Mouse (Mus musculus) liver, embryonic 15.5 days (tissue): Measurements from ENCODE around the gene Ptpn14. TPM values are rescaled to one million over a fixed set of nuclear protein-coding genes. Genes with fewer than 3 reads are reported as not detected.

ENCODE experiments used
- ATAC-seq: fragments of 200-750 bp; cut with Nextera tagmentation; 2 replicates; pipeline ENCODE4 v1.8.0; 2017; ENCODE audit warnings: moderate number of reproducible peaks, mild to moderate bottlenecking, moderate library complexity; ENCODE audit not compliant: insufficient read depth
- H3K27ac ChIP-seq: fragments of 300-500 bp; sonication (generic); replicated peaks from 2 replicates; pipeline ENCODE4 v1.5.1; 2015; ENCODE audit warnings: mild to moderate bottlenecking, inconsistent platforms
- H3K27me3 ChIP-seq: fragments of 300-500 bp; sonication (generic); 2 replicates; pipeline ENCODE4 v1.6.1; 2015; ENCODE audit warnings: mild to moderate bottlenecking, inconsistent platforms
- H3K36me3 ChIP-seq: fragments of 300-500 bp; sonication (generic); replicated peaks from 2 replicates; pipeline ENCODE4 v1.6.1; 2015; ENCODE audit warnings: moderate library complexity, mild to moderate bottlenecking, inconsistent platforms
- H3K4me1 ChIP-seq: fragments of 300-500 bp; sonication (generic); replicated peaks from 2 replicates; pipeline ENCODE4 v1.6.1; 2015; ENCODE audit warnings: inconsistent platforms
- H3K4me2 ChIP-seq: fragments of 300-500 bp; sonication (generic); 2 replicates; pipeline ENCODE4 v1.6.1; 2015; ENCODE audit warnings: moderate library complexity, mild to moderate bottlenecking, inconsistent platforms
- H3K4me3 ChIP-seq: fragments of 300-500 bp; sonication (generic); replicated peaks from 2 replicates; pipeline ENCODE4 v1.5.1; 2015; ENCODE audit warnings: mild to moderate bottlenecking, inconsistent platforms
- H3K9ac ChIP-seq: fragments of 300-500 bp; sonication (generic); 2 replicates; pipeline ENCODE4 v1.6.1; 2015; ENCODE audit warnings: moderate library complexity, mild to moderate bottlenecking, inconsistent platforms
- H3K9me3 ChIP-seq: fragments of 300-500 bp; sonication (generic); replicated peaks from 2 replicates; pipeline ENCODE4 v1.6.1; 2016; ENCODE audit warnings: inconsistent platforms
- WGBS: fragments of 180-500 bp; shearing (Covaris S2); methylation state at CpG from one replicate; pipeline ENCODE4 v1.1.7; 2015; ENCODE audit warnings: mixed read lengths; ENCODE audit not compliant: insufficient replicate concordance; 5-methylcytosine and 5-hydroxymethylcytosine counted together
- polyA plus RNA-seq: library from polyadenylated mRNA; unstranded; fragments of >200 nt; fragmentation: Nextera tagmentation; extraction: Ambion mirVana; gene quantifications from 2 replicates; pipeline ENCODE4 v1.2.1, GENCODE M21; 2015

Ptpn14 gene
- polyA plus RNA-seq, 1 experiment from 2014 or later: 0.40 TPM

GRCm38 (mm10) chr1:189852051-189852450 lies 124.0 kb downstream of the Ptpn14 start:
- Histone ChIP-seq H3K27me3 (no peaks in the 10 kb centered on the region), H3K9ac (no peak overlapping the region), H3K4me1 (peaks cover 16% of the 10 kb centered on the region), H3K4me3 (no peak overlapping the region), H3K4me2 (no peak overlapping the region), H3K27ac (no peak overlapping the region), H3K36me3 (no peaks in the 10 kb centered on the region), H3K9me3 (no peaks in the 10 kb centered on the region)
- WGBS: 70% methylated on average over 5 of the region's 5 CpGs
- no peak for ATAC-seq

GRCm38 (mm10) chr1:189852456-189852855 lies 124.4 kb downstream of the Ptpn14 start:
- Histone ChIP-seq H3K27me3 (no peaks in the 10 kb centered on the region), H3K4me2 (no peak overlapping the region), H3K9me3 (no peaks in the 10 kb centered on the region), H3K36me3 (no peaks in the 10 kb centered on the region), H3K27ac (no peak overlapping the region), H3K4me1 (peaks cover 16% of the 10 kb centered on the region), H3K9ac (no peak overlapping the region), H3K4me3 (no peak overlapping the region)
- 74% methylated on average over 7 of the region's 7 CpGs for WGBS
- no peak for ATAC-seq

- no peak for ATAC-seq
- Histone ChIP-seq H3K27ac (no peak overlapping the region), H3K9ac (no peak overlapping the region), H3K4me2 (no peak overlapping the region), H3K4me1 (peaks cover 16% of the 10 kb centered on the region), H3K27me3 (no peaks in the 10 kb centered on the region), H3K36me3 (no peaks in the 10 kb centered on the region), H3K9me3 (no peaks in the 10 kb centered on the region), H3K4me3 (no peak overlapping the region)
- 73% methylated on average over 13 of the region's 13 CpGs for WGBS
Measured at GRCm38 (mm10) chr1:189854646-189855045, 126.6 kb downstream of the Ptpn14 start.

DNA sequence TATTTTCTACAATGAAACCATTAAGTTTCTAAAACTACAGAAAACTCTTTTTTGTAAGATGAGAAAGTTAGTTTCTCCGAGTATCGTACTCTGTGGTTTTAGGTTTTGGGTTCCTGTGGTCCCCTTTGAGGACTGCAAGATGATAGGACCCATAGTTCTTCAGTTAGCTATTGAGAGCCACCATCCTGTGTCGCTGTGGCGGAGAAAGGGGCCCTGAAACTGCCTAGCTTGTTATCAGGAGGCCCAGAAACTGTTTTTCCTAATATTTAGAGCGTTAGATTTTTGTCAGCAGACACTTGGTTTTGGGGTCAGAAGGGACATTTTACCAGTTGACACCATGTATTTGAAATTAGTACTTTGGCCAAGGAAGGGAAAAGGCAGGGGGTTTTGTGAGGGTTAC lies 127.7 kb downstream of the Ptpn14 start:
- WGBS: 18% methylated on average over 5 of the region's 5 CpGs
- no peaks in the 10 kb centered on the region for H3K9me3 ChIP-seq
- H3K27ac ChIP-seq: 0 out of 2 replicates have a peak overlapping the region, but pooled peaks have one; percentile 26
- no peak overlapping the region for H3K4me3 ChIP-seq
- H3K9ac ChIP-seq: no peak overlapping the region
- no peak overlapping the region for H3K4me2 ChIP-seq
- no peaks in the 10 kb centered on the region for H3K36me3 ChIP-seq
- ATAC-seq: peak; percentile 51; the same call in 1 of the 2 replicates
- H3K4me1 ChIP-seq: peaks cover 20% of the 10 kb centered on the region
- no peaks in the 10 kb centered on the region for H3K27me3 ChIP-seq

GRCm38 (mm10) chr1:189858377-189858776 lies 130.3 kb downstream of the Ptpn14 start:
- H3K9ac ChIP-seq: no peak overlapping the region
- no peaks in the 10 kb centered on the region for H3K27me3 ChIP-seq
- no peak overlapping the region for H3K4me2 ChIP-seq
- H3K27ac ChIP-seq: no peak overlapping the region
- ATAC-seq: no peak
- no peaks in the 10 kb centered on the region for H3K36me3 ChIP-seq
- no peak overlapping the region for H3K4me3 ChIP-seq
- no peaks in the 10 kb centered on the region for H3K9me3 ChIP-seq
- WGBS: 85% methylated on average over 6 of the region's 6 CpGs
- peaks cover 27% of the 10 kb centered on the region for H3K4me1 ChIP-seq

GRCm38 (mm10) chr1:189860112-189860941 lies 132.3 kb downstream of the Ptpn14 start:
- peaks cover 20% of the 10 kb centered on the region for H3K4me1 ChIP-seq
- H3K9me3 ChIP-seq: no peaks in the 10 kb centered on the region
- no peaks in the 10 kb centered on the region for H3K36me3 ChIP-seq
- H3K9ac ChIP-seq: no peak overlapping the region
- H3K4me2 ChIP-seq: no peak overlapping the region
- H3K4me3 ChIP-seq: no peak overlapping the region
- WGBS: 70% methylated on average over 17 of the region's 17 CpGs
- 0 out of 2 replicates have a peak overlapping the region, but pooled peaks have one; percentile 6 for H3K27ac ChIP-seq
- no peaks in the 10 kb centered on the region for H3K27me3 ChIP-seq
- peak; percentile 22; the same call in 1 of the 2 replicates for ATAC-seq

- H3K36me3 ChIP-seq: no peaks in the 10 kb centered on the region
- no peak for ATAC-seq
- no peak overlapping the region for H3K9ac ChIP-seq
- H3K4me1 ChIP-seq: peaks cover 23% of the 10 kb centered on the region
- H3K27ac ChIP-seq: no peak overlapping the region
- H3K4me2 ChIP-seq: no peak overlapping the region
- H3K27me3 ChIP-seq: no peaks in the 10 kb centered on the region
- no peak overlapping the region for H3K4me3 ChIP-seq
- WGBS: 47% methylated on average over 12 of the region's 12 CpGs
- no peaks in the 10 kb centered on the region for H3K9me3 ChIP-seq
Measured at GRCm38 (mm10) chr1:189860942-189861315, 132.9 kb downstream of the Ptpn14 start.

- H3K4me2 ChIP-seq: no peak overlapping the region
- no peak overlapping the region for H3K4me3 ChIP-seq
- no peaks in the 10 kb centered on the region for H3K27me3 ChIP-seq
- no peaks in the 10 kb centered on the region for H3K9me3 ChIP-seq
- no peak overlapping the region for H3K27ac ChIP-seq
- no peak for ATAC-seq
- 79% methylated on average over 3 of the region's 3 CpGs for WGBS
- peaks cover 45% of the 10 kb centered on the region for H3K4me1 ChIP-seq
- no peaks in the 10 kb centered on the region for H3K36me3 ChIP-seq
- H3K9ac ChIP-seq: no peak overlapping the region
Measured at GRCm38 (mm10) chr1:189863727-189864126, 135.7 kb downstream of the Ptpn14 start.

GRCm38 (mm10) chr1:189864301-189864700 lies 136.2 kb downstream of the Ptpn14 start:
- Histone ChIP-seq H3K9ac (no peak overlapping the region), H3K9me3 (no peaks in the 10 kb centered on the region), H3K4me1 (peaks cover 48% of the 10 kb centered on the region), H3K27ac (no peak overlapping the region), H3K4me3 (no peak overlapping the region), H3K4me2 (no peak overlapping the region), H3K36me3 (no peaks in the 10 kb centered on the region), H3K27me3 (no peaks in the 10 kb centered on the region)
- WGBS: 61% methylated on average over 9 of the region's 9 CpGs
- no peak for ATAC-seq

DNA sequence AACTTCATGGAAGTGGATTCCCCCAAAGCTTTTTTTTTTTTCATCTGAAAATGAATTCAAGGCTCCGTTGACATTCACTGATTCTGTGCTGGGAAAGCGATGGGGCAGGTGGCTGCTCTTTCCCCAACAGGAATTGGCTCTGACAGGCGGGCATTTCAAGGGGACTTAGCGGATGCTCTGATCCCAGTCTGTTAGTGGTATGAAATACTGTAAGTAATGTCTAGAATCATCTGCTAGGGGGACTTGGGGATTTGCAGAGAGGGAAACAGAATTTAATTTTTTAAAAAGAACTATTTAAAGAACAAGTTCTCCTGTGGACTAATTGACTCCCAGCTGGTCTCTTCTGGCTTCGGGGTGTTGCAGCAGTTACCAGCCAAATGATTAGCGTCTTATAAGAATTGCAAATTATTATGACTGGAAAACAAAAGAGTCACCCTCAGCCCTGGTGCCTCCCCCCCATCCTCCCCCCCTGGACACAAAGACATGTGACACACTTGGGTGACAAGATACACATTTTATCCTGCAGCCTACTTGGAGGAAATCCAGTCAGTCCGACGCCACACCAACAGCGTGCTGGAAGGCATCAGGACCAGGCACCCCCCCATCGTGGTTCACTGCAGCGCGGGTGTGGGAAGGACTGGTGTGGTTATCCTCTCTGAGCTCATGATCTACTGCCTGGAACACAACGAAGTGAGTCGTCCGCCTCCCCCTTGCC lies 136.9 kb downstream of the Ptpn14 start:
- 63% methylated on average over 15 of the region's 15 CpGs for WGBS
- no peak overlapping the region for H3K27ac ChIP-seq
- H3K36me3 ChIP-seq: no peaks in the 10 kb centered on the region
- no peak overlapping the region for H3K4me3 ChIP-seq
- H3K9me3 ChIP-seq: no peaks in the 10 kb centered on the region
- no peak for ATAC-seq
- no peaks in the 10 kb centered on the region for H3K27me3 ChIP-seq
- no peak overlapping the region for H3K4me2 ChIP-seq
- no peak overlapping the region for H3K9ac ChIP-seq
- H3K4me1 ChIP-seq: peaks cover 55% of the 10 kb centered on the region

- WGBS: 18% methylated on average over 6 of the region's 6 CpGs
- Histone ChIP-seq H3K9ac (no peak overlapping the region), H3K4me3 (no peak overlapping the region), H3K27ac (peak overlapping the region; percentile 83), H3K9me3 (no peaks in the 10 kb centered on the region), H3K36me3 (no peaks in the 10 kb centered on the region), H3K4me1 (peaks cover 54% of the 10 kb centered on the region), H3K27me3 (no peaks in the 10 kb centered on the region), H3K4me2 (peak overlapping the region; percentile 65)
- ATAC-seq: peak; percentile 51
Measured at GRCm38 (mm10) chr1:189866621-189867020, 138.6 kb downstream of the Ptpn14 start.
